Mouse (Mus musculus): ENCODE measurements at regions not wholly inside any gene's neighbourhood (a gene's known extent, or its start where the extent isn't known, plus 50 kb on each side); places are given as distances from the start of the nearest gene placed in this dataset.

- Histone ChIP-seq H3K9ac (ENCODE audit: low read length) (no peak overlapping the region), H3K4me3 (ENCODE audit: low read depth, low read length) (no peak overlapping the region), H3K9me3 (ENCODE audit: control insufficient read depth, low read length) (no peaks in the 10 kb centered on the region), H3K36me3 (ENCODE audit: control insufficient read depth, insufficient read depth, low read length) (no peaks in the 10 kb centered on the region), H3K4me2 (no peak overlapping the region), H3K4me1 (ENCODE audit: control insufficient read depth, insufficient read depth, low read length) (no peaks in the 10 kb centered on the region), H3K27ac (ENCODE audit: low read depth, low read length) (no peak overlapping the region), H3K27me3 (ENCODE audit: control insufficient read depth, insufficient read depth, low read length) (no peaks in the 10 kb centered on the region)
- no peak for DNase-seq (ENCODE audit: low spot score, missing footprints)
- no peak for ATAC-seq (ENCODE audit: low FRiP score)
- 80% methylated on average over 3 of the region's 3 CpGs for WGBS
Observed at GRCm38 (mm10) chr2:45756395-45756794, 639.2 kb upstream of the Zeb2 start.

- H3K27ac ChIP-seq (ENCODE audit: low read depth, low read length), result no peak overlapping the region
- H3K36me3 ChIP-seq (ENCODE audit: control insufficient read depth, insufficient read depth, low read length), result no peaks in the 10 kb centered on the region
- no peaks in the 10 kb centered on the region for H3K27me3 ChIP-seq (ENCODE audit: control insufficient read depth, insufficient read depth, low read length)
- H3K4me3 ChIP-seq (ENCODE audit: low read depth, low read length), result no peak overlapping the region
- H3K9ac ChIP-seq (ENCODE audit: low read length), result no peak overlapping the region
- H3K4me2 ChIP-seq, result no peak overlapping the region
- no peaks in the 10 kb centered on the region for H3K4me1 ChIP-seq (ENCODE audit: control insufficient read depth, insufficient read depth, low read length)
- 80% methylated on average over 2 of the region's 2 CpGs for WGBS
- no peaks in the 10 kb centered on the region for H3K9me3 ChIP-seq (ENCODE audit: control insufficient read depth, low read length)
- DNase-seq (ENCODE audit: low spot score, missing footprints) (no peak), ATAC-seq (ENCODE audit: low FRiP score) (no peak)
Observed at GRCm38 (mm10) chr2:45751746-45752145, 634.6 kb upstream of the Zeb2 start.

- Histone ChIP-seq H3K9me3 (ENCODE audit: control insufficient read depth, low read length) (no peaks in the 10 kb centered on the region), H3K4me2 (no peak overlapping the region), H3K36me3 (ENCODE audit: control insufficient read depth, insufficient read depth, low read length) (no peaks in the 10 kb centered on the region), H3K27ac (ENCODE audit: low read depth, low read length) (no peak overlapping the region), H3K4me3 (ENCODE audit: low read depth, low read length) (no peak overlapping the region), H3K4me1 (ENCODE audit: control insufficient read depth, insufficient read depth, low read length) (no peaks in the 10 kb centered on the region), H3K27me3 (ENCODE audit: control insufficient read depth, insufficient read depth, low read length) (no peaks in the 10 kb centered on the region), H3K9ac (ENCODE audit: low read length) (no peak overlapping the region)
- WGBS, result 80% methylated on average over 2 of the region's 2 CpGs
- ATAC-seq (ENCODE audit: low FRiP score) (no peak), DNase-seq (ENCODE audit: low spot score, missing footprints) (no peak)
Observed at GRCm38 (mm10) chr2:45749379-45749778, 632.2 kb upstream of the Zeb2 start.

- ATAC-seq (ENCODE audit: low FRiP score) (0 out of 2 replicates have a peak, but pooled peaks have one; percentile 27), DNase-seq (ENCODE audit: low spot score, missing footprints) (no peak)
- no peaks in the 10 kb centered on the region for H3K36me3 ChIP-seq (ENCODE audit: control insufficient read depth, insufficient read depth, low read length)
- no peaks in the 10 kb centered on the region for H3K4me1 ChIP-seq (ENCODE audit: control insufficient read depth, insufficient read depth, low read length)
- no peak overlapping the region for H3K9ac ChIP-seq (ENCODE audit: low read length)
- no peak overlapping the region for H3K27ac ChIP-seq (ENCODE audit: low read depth, low read length)
- H3K4me3 ChIP-seq (ENCODE audit: low read depth, low read length), result no peak overlapping the region
- H3K4me2 ChIP-seq, result no peak overlapping the region
- H3K27me3 ChIP-seq (ENCODE audit: control insufficient read depth, insufficient read depth, low read length), result no peaks in the 10 kb centered on the region
- WGBS, result 80% methylated on average over 7 of the region's 7 CpGs
- H3K9me3 ChIP-seq (ENCODE audit: control insufficient read depth, low read length), result no peaks in the 10 kb centered on the region
Observed at GRCm38 (mm10) chr2:45747263-45748236, 630.4 kb upstream of the Zeb2 start.

- Histone ChIP-seq H3K9ac (ENCODE audit: low read length) (no peak overlapping the region), H3K4me2 (no peak overlapping the region), H3K4me3 (ENCODE audit: low read depth, low read length) (no peak overlapping the region), H3K36me3 (ENCODE audit: control insufficient read depth, insufficient read depth, low read length) (no peaks in the 10 kb centered on the region), H3K27me3 (ENCODE audit: control insufficient read depth, insufficient read depth, low read length) (no peaks in the 10 kb centered on the region), H3K4me1 (ENCODE audit: control insufficient read depth, insufficient read depth, low read length) (no peaks in the 10 kb centered on the region), H3K9me3 (ENCODE audit: control insufficient read depth, low read length) (no peaks in the 10 kb centered on the region), H3K27ac (ENCODE audit: low read depth, low read length) (no peak overlapping the region)
- WGBS, result 81% methylated on average over 4 of the region's 4 CpGs
- DNase-seq (ENCODE audit: low spot score, missing footprints) (no peak), ATAC-seq (ENCODE audit: low FRiP score) (no peak)
Observed at GRCm38 (mm10) chr2:45746606-45747005, 629.4 kb upstream of the Zeb2 start.

- no peak overlapping the region for H3K9ac ChIP-seq (ENCODE audit: low read length)
- peak; percentile 87 for ATAC-seq (ENCODE audit: low FRiP score)
- H3K4me3 ChIP-seq (ENCODE audit: low read depth, low read length), result no peak overlapping the region
- 47% methylated on average over 2 of the region's 2 CpGs for WGBS
- no peak overlapping the region for H3K27ac ChIP-seq (ENCODE audit: low read depth, low read length)
- no peak overlapping the region for H3K4me2 ChIP-seq
- H3K4me1 ChIP-seq (ENCODE audit: control insufficient read depth, insufficient read depth, low read length), result no peaks in the 10 kb centered on the region
- no peaks in the 10 kb centered on the region for H3K9me3 ChIP-seq (ENCODE audit: control insufficient read depth, low read length)
- H3K36me3 ChIP-seq (ENCODE audit: control insufficient read depth, insufficient read depth, low read length), result no peaks in the 10 kb centered on the region
- no peaks in the 10 kb centered on the region for H3K27me3 ChIP-seq (ENCODE audit: control insufficient read depth, insufficient read depth, low read length)
- no peak for DNase-seq (ENCODE audit: low spot score, missing footprints)
Observed at GRCm38 (mm10) chr2:45736278-45736677, 619.1 kb upstream of the Zeb2 start.

- Histone ChIP-seq H3K4me2 (no peak overlapping the region), H3K36me3 (ENCODE audit: control insufficient read depth, insufficient read depth, low read length) (no peaks in the 10 kb centered on the region), H3K27me3 (ENCODE audit: control insufficient read depth, insufficient read depth, low read length) (no peaks in the 10 kb centered on the region), H3K27ac (ENCODE audit: low read depth, low read length) (no peak overlapping the region), H3K9me3 (ENCODE audit: control insufficient read depth, low read length) (no peaks in the 10 kb centered on the region), H3K4me3 (ENCODE audit: low read depth, low read length) (no peak overlapping the region), H3K4me1 (ENCODE audit: control insufficient read depth, insufficient read depth, low read length) (no peaks in the 10 kb centered on the region), H3K9ac (ENCODE audit: low read length) (no peak overlapping the region)
- DNase-seq (ENCODE audit: low spot score, missing footprints) (no peak), ATAC-seq (ENCODE audit: low FRiP score) (no peak)
- 84% methylated on average over 4 of the region's 4 CpGs for WGBS
Observed at GRCm38 (mm10) chr2:45713997-45714396, 596.8 kb upstream of the Zeb2 start.

GRCm38 (mm10) chr2:45707026-45707425 is 589.8 kb upstream of the Zeb2 start:
- Histone ChIP-seq H3K4me1 (ENCODE audit: control insufficient read depth, insufficient read depth, low read length) (no peaks in the 10 kb centered on the region), H3K36me3 (ENCODE audit: control insufficient read depth, insufficient read depth, low read length) (no peaks in the 10 kb centered on the region), H3K27ac (ENCODE audit: low read depth, low read length) (no peak overlapping the region), H3K4me2 (no peak overlapping the region), H3K9ac (ENCODE audit: low read length) (no peak overlapping the region), H3K9me3 (ENCODE audit: control insufficient read depth, low read length) (no peaks in the 10 kb centered on the region), H3K27me3 (ENCODE audit: control insufficient read depth, insufficient read depth, low read length) (no peaks in the 10 kb centered on the region), H3K4me3 (ENCODE audit: low read depth, low read length) (no peak overlapping the region)
- ATAC-seq (ENCODE audit: low FRiP score) (no peak), DNase-seq (ENCODE audit: low spot score, missing footprints) (no peak)

- Histone ChIP-seq H3K36me3 (ENCODE audit: control insufficient read depth, insufficient read depth, low read length) (no peaks in the 10 kb centered on the region), H3K4me3 (ENCODE audit: low read depth, low read length) (no peak overlapping the region), H3K27me3 (ENCODE audit: control insufficient read depth, insufficient read depth, low read length) (no peaks in the 10 kb centered on the region), H3K9me3 (ENCODE audit: control insufficient read depth, low read length) (no peaks in the 10 kb centered on the region), H3K9ac (ENCODE audit: low read length) (no peak overlapping the region), H3K4me1 (ENCODE audit: control insufficient read depth, insufficient read depth, low read length) (no peaks in the 10 kb centered on the region), H3K4me2 (no peak overlapping the region), H3K27ac (ENCODE audit: low read depth, low read length) (no peak overlapping the region)
- DNase-seq (ENCODE audit: low spot score, missing footprints) (no peak), ATAC-seq (ENCODE audit: low FRiP score) (no peak)
Observed at GRCm38 (mm10) chr2:45702511-45702910, 585.3 kb upstream of the Zeb2 start.
